Mouse (Mus musculus) lung, postnatal 4 days (tissue): ENCODE measurements around the gene Kcnrg.
"Not testable (repeated sequence)": the region's sequence is repeated elsewhere in the genome, so short reads cannot be mapped to it uniquely, and the experiment has no call there.

Source experiments
- DNase-seq, 2 experiments: peaks; one replicate each; pipeline ENCODE4 v3.0.0; 2021

Kcnrg gene

DNA sequence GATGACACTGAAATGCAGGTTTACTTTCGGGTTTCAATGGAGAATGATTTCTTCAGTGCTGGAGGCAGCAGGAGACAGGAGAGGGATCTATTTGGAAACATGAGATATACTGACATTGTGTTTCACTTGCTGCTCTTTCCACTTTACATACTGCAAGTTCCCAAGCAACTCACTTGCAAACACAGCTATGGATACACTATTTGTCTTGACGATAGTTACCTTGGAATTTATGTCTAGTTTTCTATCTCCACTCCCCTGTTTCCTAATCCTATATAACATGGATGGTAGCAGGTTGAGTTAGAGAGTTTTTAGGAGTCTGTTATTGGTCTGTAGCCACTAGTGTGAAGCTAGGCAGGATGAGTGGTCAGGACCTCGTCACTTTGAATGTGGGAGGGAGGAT is at the start of gene Kcnrg:
TSS of gene Kcnrg (plus strand) at position 301 of the 400 bp plus-strand sequence.
- DNase-seq: no peak

DNA sequence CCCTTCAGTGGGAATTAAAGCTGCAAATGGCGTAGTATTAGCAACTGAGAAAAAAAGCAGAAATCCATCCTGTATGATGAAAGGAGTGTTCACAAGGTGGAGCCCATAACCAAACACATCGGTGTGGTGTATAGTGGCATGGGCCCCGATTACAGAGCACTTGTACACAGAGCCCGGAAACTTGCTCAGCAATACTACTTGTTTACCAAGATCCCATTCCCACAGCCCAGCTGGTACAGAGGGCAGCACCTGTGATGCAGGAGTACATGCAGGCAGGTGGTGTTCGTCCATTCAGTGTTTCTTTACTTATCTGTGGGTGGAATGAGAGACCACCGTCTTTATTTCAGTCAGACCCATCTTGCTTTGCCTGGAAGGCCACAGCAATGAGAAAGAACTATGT is 48.4 kb upstream of the Kcnrg start:
- DNase-seq: no peak

DNA sequence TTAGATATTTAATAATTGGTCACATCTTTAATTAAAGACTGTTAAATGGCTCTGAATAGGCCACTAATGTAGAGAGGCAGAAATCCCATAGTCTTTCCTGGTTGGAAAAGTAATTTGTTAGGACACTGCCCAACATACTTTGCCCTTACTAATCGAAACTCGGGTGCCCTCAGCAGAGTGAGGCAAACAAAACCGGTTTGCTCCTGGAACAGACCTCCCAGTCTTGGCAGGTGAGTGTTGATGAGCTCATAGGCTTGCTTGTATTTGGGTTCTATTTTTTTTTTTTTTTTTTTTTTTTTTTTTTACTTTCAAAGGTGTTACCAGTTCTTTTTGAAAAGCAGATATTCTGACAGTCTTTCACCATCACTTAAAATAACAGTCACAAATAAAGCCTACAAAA is 47.4 kb upstream of the Kcnrg start:
- peak in 1 of 2 experiments; percentile 27 for DNase-seq

DNA sequence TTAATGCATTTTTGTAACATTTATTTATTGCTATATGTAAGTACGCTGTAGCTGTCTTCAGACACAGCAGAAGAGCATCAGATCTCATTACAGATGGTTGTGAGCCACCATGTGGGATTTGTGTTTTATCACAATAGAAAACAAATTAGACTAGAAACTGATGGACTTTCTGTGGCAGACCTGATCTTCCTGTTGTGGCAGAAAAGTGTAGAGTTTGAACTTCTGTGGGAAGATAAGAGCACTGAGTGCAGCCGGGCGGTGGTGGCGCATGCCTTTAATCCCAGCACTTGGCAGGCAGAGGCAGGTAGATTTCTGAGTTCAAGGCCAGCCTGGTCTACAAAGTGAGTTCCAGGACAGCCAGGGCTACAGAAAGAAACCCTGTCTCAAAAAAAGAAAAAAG is 41.0 kb upstream of the Kcnrg start:
- DNase-seq: not testable (repeated sequence)

DNA sequence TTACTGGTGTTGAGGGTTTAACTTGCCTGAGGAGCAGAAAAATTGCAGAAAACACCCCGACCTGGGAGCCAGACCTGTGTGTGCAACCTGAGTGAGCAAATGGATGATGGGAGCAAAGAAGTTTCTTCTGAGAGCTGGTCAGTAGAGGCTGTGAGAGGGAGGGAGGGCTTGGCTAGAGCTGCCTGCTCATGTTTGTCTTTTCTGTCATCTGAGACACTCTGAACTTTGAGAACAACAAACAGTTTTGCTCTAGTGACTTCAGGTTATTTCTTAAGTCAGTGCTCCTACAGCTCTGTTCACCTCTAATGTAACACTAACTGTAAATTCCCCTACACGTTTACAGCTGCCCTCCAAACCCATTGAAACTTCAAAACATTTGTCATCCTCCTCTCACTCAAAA is 37.9 kb upstream of the Kcnrg start:
- DNase-seq: no peak

DNA sequence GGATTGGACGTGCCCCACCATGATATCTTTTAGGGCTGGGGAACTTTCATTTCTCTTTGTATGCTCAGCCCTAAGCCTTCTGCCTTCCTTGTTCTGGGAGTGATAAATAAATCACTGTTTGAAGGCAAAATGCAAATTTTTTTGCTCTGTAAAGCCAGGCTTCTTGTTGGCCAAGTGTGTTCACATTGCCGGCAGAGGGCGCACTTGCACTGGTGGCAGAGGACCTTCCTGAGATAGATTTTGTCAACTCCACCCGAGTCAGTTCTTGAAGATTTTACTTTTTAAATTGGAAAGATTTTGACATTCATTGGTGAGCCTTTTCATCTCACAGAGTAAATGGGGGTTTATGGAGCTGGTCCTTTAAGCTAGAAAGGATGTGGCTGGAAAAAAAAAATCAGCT is 35.9 kb upstream of the Kcnrg start:
- DNase-seq: peak; percentile 84 to 89

DNA sequence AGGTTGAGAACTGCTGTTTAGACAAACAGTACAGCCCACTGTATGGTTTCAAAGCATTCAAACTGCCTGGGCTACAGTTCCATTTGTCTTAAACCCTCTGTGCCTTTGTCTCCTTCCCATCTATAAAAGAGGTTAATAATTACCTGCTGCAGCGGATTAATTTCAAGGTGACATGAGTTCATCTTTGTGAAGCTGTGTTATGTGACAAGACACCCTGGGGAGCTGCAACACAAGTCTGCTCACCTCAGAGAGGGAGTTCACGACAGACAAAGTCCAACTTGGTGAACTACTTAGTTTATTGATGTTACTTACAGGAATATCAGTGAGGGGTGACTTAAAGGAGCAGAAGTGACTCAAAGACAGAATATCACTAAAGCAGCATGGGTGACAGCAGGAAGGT is 35.1 kb upstream of the Kcnrg start:
- DNase-seq: no peak

DNA sequence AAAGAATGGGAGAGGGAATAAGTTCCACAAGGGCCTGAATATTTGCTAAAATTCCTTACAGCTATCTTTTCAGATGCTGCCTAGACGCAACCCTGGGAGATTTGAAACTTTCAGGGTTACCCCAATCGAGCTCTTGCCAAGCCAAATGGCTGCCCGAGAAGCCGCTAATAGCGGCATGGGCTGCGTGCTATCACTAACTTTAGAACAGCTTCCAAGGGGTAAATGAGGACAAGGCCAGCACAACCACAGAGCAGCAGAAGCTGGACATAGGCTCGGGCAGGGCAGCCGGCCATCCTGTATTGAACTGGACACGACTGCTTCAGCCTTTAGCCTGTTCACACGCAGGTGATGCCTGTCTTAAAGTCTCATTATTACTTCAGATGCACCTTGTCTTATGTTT is 32.2 kb upstream of the Kcnrg start:
- no peak for DNase-seq

DNA sequence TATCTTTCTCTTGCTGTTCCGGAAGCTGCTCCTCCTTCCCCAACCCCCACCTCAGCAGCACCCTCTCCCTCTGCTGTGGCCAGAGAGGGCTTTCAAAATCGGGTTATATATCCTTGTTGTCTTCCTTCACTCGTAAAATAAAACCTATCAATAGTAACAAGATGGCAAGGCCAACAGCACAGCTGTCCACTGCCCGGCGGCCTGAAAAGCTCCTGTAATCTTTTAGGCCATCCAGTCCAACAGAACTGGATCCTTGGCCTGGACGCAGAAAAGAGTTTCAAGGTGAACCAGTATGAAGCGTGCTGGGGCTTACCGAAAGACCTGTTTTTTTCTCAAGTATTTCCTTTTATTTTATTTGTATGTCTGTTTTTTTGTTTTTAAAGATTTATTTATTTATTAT is 31.3 kb upstream of the Kcnrg start:
- DNase-seq: no peak

DNA sequence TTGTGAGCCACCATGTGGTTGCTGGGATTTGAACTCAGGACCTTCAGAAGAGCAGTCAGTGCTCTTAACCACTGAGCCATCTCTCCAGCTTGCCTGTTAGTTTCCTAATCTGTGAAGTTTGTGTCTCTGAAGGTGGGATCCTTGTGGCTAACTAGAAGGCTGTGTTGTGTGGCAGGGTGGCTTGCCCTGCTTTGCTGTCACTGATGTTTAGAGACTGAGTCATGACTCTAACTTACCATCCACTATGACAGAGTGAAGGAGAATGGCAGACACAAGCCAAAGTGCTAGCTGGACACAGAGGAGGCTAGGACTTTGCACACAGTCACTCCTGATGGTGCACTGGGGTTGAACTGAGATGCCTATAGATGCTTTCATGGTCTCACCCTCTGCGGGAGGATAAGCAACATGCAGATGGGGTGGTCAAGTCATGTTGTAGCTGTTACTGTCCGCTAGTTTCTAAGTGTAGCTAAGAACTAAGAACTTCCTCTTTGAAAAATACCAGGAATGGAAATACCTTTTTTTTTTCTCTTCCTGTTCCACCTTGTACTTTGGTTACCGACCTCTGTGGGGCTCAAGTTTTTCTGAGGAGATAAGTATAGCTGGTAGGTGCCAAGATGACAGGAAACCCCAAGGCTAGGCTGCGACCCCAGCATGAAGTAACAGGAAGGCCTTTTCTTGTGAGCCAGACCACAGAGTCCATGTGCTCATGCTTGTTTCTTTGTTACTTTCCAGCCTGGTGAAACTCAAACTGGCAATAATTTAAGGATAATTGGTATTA is 17.8 kb upstream of the Kcnrg start:
- no peak for DNase-seq

DNA sequence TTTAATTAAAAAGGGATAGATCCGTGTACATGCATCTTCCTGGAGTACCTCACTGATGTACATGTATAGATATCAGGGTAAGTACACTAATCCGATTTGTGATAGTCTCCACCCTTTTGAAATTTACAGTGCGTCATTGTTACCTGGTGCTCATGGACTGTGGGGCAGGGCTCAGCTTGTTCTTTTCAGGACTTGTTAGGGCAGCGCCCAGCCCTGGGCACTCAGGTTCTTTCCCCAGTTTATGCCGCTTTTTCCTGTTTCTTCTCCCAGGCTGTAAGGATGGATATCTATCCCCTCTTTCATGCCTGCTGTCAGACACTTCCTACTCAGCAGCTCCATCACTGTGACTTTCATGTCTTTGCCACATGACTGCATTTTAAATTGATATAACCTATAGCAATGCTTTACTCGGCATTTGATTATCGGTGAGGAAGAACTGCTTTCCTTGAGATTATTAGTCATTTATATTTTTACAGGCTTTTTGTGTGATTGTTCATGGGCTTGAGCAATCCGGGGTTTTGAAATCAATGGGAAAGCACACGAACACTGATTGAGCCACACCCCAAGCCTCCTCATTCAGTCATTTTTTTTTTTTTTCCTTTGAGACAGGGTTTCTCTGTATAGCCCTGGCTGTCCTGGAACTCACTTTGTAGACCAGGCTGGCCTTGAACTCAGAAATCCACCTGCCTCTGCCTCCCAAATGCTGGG is 10.4 kb upstream of the Kcnrg start:
- no peak for DNase-seq

DNA sequence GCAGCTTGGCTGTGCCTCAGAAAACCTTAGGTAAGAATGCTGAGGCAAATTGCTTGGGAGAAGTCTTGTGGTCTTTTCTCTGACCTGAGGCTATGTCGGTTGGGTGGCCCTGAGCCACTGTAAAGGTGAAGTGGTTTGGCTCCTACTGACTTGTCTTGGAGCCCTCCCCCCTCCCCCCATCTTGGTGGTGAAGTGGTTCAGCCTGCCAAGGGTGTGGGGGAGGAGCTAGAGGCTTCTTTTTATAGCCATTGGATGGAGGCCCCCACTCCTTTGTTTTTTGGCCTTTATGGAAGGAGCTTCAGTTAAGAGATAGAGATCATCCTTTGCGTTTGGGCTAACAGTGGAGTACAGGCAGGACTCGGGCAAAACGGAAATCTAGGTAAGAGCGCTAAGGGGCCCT is 9.3 kb upstream of the Kcnrg start, which contains the start of gene Trim13:
TSS of gene Trim13 (plus strand) at position 280 of the 400 bp plus-strand sequence.
- DNase-seq: no peak

DNA sequence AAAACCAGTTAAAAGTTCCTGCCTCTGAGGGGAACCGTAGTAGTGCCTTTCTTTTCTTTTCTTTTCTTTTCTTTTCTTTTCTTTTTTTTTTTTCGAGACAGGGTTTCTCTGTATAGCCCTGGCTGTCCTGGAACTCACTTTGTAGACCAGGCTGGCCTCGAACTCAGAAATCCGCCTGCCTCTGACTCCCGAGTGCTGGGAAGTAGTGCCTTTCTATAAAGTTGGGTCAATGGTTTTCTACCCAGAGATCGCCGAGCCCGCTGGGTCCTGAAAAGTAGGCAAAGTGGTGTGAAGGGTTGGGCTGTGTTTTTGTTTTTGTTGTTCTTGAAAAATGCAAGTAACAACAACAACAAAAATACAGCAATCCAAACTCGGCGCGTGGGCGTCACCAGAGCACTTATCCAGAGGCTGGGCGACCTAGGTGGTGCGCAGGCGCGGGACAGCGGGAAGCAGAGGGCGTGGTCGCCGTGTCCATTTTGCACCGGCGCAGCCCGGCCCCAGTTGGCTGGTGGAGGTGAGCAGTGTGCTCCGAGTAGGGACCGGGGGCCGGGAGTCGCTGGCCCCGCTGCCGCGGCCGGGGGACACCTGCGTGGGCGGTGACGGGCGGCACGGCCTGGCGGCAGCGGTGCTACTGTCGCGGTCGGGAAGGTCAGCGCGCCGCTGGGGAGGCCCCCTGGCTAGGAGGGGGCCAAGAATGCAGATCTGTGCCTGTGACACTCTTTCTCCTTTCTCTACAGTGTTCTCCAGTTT is 8.0 kb upstream of the Kcnrg start:
- DNase-seq: peak; percentile 94

DNA sequence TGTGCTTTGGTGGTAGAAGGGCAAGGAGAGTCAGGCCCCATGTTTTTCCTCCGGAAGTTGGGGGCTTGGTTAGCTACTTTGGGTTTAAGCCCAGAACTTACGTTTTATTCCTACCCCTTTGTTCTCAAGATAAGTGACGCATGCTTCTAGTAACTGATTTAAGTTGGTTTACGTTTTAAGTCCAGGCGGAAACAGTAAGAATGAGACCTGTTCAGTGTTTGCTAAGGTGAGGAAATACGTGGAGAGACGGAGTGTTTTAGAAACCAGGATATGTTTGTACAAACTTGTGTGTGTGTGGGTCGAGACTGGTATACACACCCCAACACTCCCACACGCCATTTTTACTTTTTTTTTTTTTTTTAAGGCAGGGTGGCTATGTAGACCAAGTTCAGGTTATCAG is 5.9 kb upstream of the Kcnrg start:
- DNase-seq: no peak

DNA sequence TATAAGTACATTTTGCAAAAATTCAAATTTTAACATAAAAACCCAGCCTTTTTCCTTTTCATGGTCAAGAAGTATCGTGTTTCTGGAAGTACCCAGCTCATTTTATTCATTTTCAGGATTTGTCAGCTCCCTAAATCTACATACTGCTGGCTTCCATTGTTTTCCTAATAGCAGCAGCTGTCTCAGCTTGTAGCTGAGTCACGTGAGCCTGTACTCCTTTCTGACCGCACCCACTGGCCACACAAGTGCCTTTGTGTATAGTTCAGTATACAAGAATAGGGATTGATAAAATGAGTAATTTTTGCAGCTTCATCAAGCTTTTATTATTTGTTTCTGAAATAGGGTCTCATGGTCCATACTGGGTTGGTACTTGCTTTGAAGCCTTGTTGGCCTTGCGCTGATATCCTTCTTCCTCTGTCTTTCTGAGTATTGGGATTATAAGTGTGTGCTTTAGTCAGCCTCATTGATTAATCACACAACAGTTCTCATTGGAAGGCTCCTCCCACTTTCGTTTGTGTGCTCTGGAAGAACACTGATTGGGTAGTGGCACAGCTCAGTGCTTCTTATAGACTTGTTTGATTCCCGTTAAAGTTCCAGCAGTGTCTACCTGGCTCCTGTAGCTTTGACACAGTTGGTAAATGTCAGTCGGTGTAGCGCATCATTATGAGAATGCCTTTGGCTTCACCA is 4.0 kb upstream of the Kcnrg start:
- no peak for DNase-seq

DNA sequence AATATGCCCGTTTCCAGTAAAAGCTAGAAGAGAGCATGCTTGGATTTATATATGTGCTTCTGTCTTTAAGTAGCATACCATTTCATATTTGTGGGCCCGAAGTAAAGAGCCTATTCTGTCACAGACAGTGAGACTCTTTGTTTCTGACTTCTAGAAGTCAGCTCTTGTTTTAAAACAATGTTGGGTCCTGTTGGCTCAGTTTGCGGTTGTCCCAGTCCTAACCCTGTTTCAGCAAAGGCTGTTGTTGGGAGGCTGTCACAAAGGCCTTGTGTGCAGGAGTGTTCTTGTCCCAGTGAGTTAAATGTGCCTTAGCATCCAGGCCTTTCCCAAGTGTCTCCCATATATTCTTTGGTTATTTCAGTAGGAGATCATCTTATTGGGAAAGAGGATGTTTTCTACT is 3.2 kb upstream of the Kcnrg start:
- DNase-seq: no peak

DNA sequence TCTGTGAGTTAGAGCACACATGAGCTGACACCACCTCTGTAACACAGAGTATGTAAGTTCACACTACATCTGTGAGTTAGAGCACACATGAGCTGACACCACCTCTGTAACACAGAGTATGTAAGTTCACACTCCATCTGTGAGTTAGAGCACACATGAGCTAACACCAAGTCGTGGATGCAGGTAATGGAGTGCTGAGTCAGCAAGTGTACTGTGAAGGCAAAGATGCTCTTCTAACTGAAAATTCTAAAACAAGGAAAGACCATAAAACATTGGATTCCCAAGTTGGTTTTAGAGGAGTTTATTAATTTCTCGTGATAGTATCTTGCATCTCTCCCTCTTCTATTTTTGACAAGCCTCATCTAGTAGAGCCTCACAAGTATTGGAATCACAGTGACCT is 1.2 kb upstream of the Kcnrg start:
- not testable (repeated sequence) for DNase-seq

DNA sequence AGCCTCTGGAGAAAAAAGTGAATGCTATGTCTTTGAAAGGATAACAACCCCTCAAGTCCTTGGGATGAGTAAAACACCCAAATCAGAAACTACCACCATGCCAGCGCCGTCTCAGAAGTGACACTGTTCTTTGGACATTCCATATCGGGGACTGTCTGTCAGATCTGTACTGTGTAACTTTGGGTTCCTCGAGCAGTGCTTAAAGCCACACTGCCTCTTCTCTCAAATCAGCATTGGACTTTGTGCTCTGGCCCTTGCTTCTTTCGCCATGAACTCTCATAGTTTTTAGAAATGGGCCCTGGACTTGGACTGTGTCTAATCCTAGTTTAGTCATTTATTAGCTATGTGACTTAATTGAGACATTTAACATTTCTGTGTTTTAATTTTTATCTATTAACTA is 4.5 kb downstream of the Kcnrg start:
- no peak for DNase-seq

DNA sequence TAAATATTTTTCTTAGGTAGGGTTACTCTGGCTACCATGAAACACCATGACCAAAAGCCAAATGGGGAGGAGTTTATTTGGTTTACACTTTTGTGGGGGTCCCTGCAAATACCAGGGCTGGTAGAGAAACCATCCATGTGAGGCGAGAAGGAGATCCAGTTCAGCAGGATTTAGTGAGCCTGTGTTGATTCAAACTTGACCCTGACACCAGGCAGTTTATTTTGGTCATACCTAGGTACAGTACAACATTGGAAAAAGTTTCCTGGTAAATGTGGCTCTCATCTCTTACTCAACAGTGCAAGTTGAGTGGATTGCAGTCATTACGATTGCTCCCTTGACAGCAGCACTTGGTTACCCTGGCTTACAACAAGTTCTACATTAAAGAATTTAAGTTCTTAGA is 6.1 kb downstream of the Kcnrg start:
- no peak for DNase-seq

DNA sequence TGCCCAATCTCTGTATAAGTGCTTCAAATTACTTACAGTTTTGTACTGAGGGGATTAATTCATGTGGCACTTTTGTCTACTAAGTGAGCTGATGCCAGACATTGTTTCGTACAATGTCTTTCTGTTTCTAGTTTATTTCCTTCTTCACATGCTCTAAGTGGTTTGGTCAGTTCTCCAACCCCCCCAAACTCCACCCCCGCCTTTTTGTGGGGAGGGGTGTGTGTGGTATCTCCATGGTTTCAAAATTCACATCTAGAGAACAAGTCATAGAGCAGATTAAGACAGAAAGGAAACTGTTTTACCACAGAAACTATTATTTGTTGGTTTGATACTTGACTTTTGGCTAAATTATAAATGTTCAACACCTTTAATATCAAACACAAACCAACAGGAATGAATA is 13.1 kb downstream of the Kcnrg start:
- no peak for DNase-seq

DNA sequence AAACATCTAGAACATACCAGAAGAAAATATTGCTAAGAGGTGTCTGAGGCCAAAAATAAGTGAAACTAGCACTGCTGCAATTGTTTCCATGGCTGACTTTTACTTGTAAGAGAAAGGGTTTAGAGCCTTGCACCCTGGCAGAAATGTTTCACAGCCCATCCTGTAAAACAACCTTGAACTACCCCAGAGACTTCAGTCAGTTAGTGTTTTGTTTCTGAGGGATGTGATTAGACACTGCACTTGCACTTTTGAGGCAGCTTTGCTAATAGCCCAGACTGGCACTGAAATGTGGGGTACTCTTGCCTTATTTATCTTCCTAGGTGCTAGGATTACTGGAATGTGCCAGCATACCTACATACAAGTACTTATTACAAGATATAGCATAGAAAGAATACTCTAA is 28.7 kb downstream of the Kcnrg start:
- no peak for DNase-seq

DNA sequence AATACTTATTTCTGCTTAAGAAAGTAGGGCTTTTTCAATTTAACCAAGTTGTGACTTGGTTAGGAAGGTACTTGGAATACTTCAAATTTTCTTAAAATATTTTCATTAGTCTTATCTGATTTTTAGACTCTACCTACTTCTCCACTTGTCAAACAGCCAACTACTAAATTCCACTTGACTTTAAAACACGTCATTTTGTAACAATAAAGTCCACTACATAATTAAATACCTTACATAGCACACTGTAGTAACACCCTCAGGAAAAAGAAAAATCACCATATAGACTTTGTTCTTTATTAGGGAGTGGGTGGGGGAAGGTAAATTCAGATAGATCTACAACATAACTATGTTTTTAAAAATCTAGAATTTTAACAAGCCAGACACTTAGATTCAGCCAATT is 35.4 kb downstream of the Kcnrg start:
- DNase-seq: no peak

DNA sequence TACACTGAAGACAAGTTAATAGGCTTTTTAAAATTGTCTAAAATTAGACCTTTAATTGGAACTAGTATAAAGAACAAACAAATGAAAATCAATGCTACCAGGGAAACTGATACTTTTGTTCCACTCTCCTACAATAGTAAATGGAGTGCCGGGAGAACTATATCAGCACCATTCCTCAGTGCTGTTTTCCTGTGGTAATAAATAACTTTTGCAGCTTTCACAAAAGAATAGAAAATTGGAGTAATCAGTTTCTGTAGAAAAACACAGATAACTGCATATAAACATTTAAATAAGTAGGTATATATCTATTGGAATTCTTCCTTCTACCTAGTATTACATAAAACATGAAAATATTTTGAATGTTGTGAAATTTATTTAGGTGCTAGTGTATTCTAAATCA is 38.3 kb downstream of the Kcnrg start:
- DNase-seq: no peak
